Comparison of ENCODE assay signal across 20 mouse cellular contexts in genomic region chr12:84910066-84910465, GRCm38 (mm10). TPM values are rescaled to one million over a fixed set of nuclear protein-coding genes. Genes with fewer than 3 reads are reported as not detected.
A peak's percentile ranks its signal among the peaks of the same experiment; 100 is the strongest.
DNase-seq lines count a peak whose midpoint lies in the region; ATAC-seq lines count a peak whose summit lies in the region.
"Had no signal": no experiment of that assay in that cellular context is flagged by ENCODE, and none has a peak within 500 bp of the region (broad histone marks: within the 10 kb centered on the region; RNA-seq: fewer than 3 reads in every experiment).

No protein-coding gene starts in this region.

- no peaks in the 10 kb centered on the region for H3K36me3 ChIP-seq in neural tube, embryonic 11.5 days (ENCODE audit: control insufficient read depth, insufficient read depth, low read length)
- H3K36me3 ChIP-seq in neural tube, embryonic 15.5 days: no peaks in the 10 kb centered on the region
- H3K36me3 ChIP-seq: embryonic facial prominence, embryonic 13.5 days; forebrain, embryonic 12.5 days; heart, embryonic 15.5 days had no signal

- H3K27ac ChIP-seq in neural tube, embryonic 11.5 days (ENCODE audit: low read depth, low read length): no peak overlapping the region
- H3K27ac ChIP-seq in neural tube, embryonic 15.5 days (replicated peaks): no peak overlapping the region
- H3K27ac ChIP-seq: embryonic facial prominence, embryonic 13.5 days; forebrain, embryonic 12.5 days; heart, adult 2 months; heart, embryonic 15.5 days; hindbrain, embryonic 14.5 days had no signal

- no peak for ATAC-seq in neural tube, embryonic 11.5 days (ENCODE audit: insufficient read depth, low FRiP score, low TSS enrichment)
- ATAC-seq in neural tube, embryonic 15.5 days (ENCODE audit: low FRiP score): no peak
- ATAC-seq: forebrain, postnatal 0 days; intestine, embryonic 16.5 days had no signal

- no peak overlapping the region for H3K4me2 ChIP-seq in neural tube, embryonic 11.5 days (ENCODE audit: low read depth)
- H3K4me2 ChIP-seq in neural tube, embryonic 15.5 days: no peak overlapping the region
- H3K4me2 ChIP-seq: embryonic facial prominence, embryonic 13.5 days; forebrain, embryonic 12.5 days; heart, embryonic 11.5 days; heart, embryonic 15.5 days; hindbrain, embryonic 14.5 days had no signal

- H3K4me3 ChIP-seq in neural tube, embryonic 11.5 days (ENCODE audit: low read depth, low read length): no peak overlapping the region
- no peak overlapping the region for H3K4me3 ChIP-seq in neural tube, embryonic 15.5 days (replicated peaks)
- H3K4me3 ChIP-seq: embryonic facial prominence, embryonic 13.5 days; forebrain, embryonic 12.5 days; heart, adult 2 months; heart, embryonic 15.5 days had no signal

- H3K9me3 ChIP-seq in neural tube, embryonic 11.5 days (ENCODE audit: control insufficient read depth, low read length): no peaks in the 10 kb centered on the region
- H3K9me3 ChIP-seq in neural tube, embryonic 15.5 days (replicated peaks): no peaks in the 10 kb centered on the region
- H3K9me3 ChIP-seq: embryonic facial prominence, embryonic 13.5 days; forebrain, embryonic 12.5 days; heart, embryonic 15.5 days had no signal

- intact Hi-C loops in left cerebral cortex, postnatal 14 days (cut with DNase I): no loop called here

- H3K27me3 ChIP-seq in neural tube, embryonic 11.5 days (ENCODE audit: control insufficient read depth, insufficient read depth, low read length): no peaks in the 10 kb centered on the region
- H3K27me3 ChIP-seq in neural tube, embryonic 15.5 days (replicated peaks): no peaks in the 10 kb centered on the region
- H3K27me3 ChIP-seq: embryonic facial prominence, embryonic 13.5 days; forebrain, embryonic 12.5 days; heart, embryonic 15.5 days had no signal

- H3K9ac ChIP-seq in neural tube, embryonic 11.5 days (ENCODE audit: low read length): no peak overlapping the region
- H3K9ac ChIP-seq in neural tube, embryonic 15.5 days (replicated peaks): no peak overlapping the region
- H3K9ac ChIP-seq: embryonic facial prominence, embryonic 13.5 days; forebrain, embryonic 12.5 days; forebrain, postnatal 0 days; heart, embryonic 15.5 days; hindbrain, embryonic 14.5 days had no signal

- WGBS in neural tube, embryonic 11.5 days: 92% methylated on average over 4 of the region's 4 CpGs
- 95% methylated on average over 4 of the region's 4 CpGs for WGBS in neural tube, embryonic 15.5 days

- peak; percentile 1 for DNase-seq in neural tube, embryonic 11.5 days (ENCODE audit: low spot score)
- peak; percentile 70 to 78 for DNase-seq in cerebellum, adult 18-20 months
- DNase-seq in cerebellum, adult 9-11 months: peak; percentile 82
- DNase-seq in cerebellum, postnatal 36 days: peak; percentile 65 to 74
- no peak for DNase-seq in lung, postnatal 25 days (ENCODE audit: low spot score)
- DNase-seq in spleen, postnatal 10 days (ENCODE audit: low spot score in 2 of 2): no peak
- no peak for DNase-seq in left cerebral cortex, postnatal 14 days (ENCODE audit: low spot score in 2 of 2)
- DNase-seq: adrenal gland, postnatal 14 days; forebrain, postnatal 0 days; gastrocnemius, postnatal 14 days; heart, adult 2 months; heart, postnatal 14 days had no signal

- no peaks in the 10 kb centered on the region for H3K4me1 ChIP-seq in neural tube, embryonic 11.5 days (ENCODE audit: control insufficient read depth, insufficient read depth, low read length)
- peaks cover 15% of the 10 kb centered on the region for H3K4me1 ChIP-seq in neural tube, embryonic 15.5 days

RNA-seq across cellular contexts. Expression of gene Ltbp2, which starts 33.7 kb away (rescaled TPM):
- polyA plus RNA-seq in neural tube, embryonic 11.5 days (2014; fragmentation: Nextera tagmentation; extraction: Ambion mirVana): 0.17 and 0.20 TPM in 2 replicates
- polyA plus RNA-seq in neural tube, embryonic 15.5 days (2015; fragmentation: Nextera tagmentation; extraction: Ambion mirVana): 0.22 and 0.47 TPM in 2 replicates
- 1 to 10 TPM; 1.1 to 1.2 TPM for total RNA-seq in left cerebral cortex, postnatal 14 days (2021)
- total RNA-seq: hematopoietic stem cell, adult 5-6 weeks had no signal

Comparison
In these comparisons a context has a peak if more than half of its experiments do, and no peak if none do; other contexts are left out.
1. DNase-seq: peak in neural tube, embryonic 11.5 days (single experiment), cerebellum, adult 18-20 months (2 of 2), cerebellum, adult 9-11 months (single experiment) and cerebellum, postnatal 36 days (2 of 2); none in lung, postnatal 25 days (single experiment), spleen, postnatal 10 days (0 of 2) and left cerebral cortex, postnatal 14 days (0 of 2).